Mouse (Mus musculus) cerebellum, adult 2 months (tissue): ENCODE measurements around the gene Cog6.

Source experiments
- CTCF ChIP-seq: fragments of 200-500 bp; IDR thresholded peaks from 2 replicates; pipeline ENCODE4 v1.5.1; 2011; ENCODE audit warnings: low read depth, mild to moderate bottlenecking, control low read depth, low read length, moderate library complexity, borderline replicate concordance; ENCODE audit not compliant: insufficient read depth
- POLR2A ChIP-seq: fragments of 200-500 bp; IDR thresholded peaks from 2 replicates; pipeline ENCODE4 v1.6.1; 2011; ENCODE audit warnings: low read length, control low read depth, borderline replicate concordance; ENCODE audit not compliant: insufficient read depth

- TF ChIP-seq POLR2A: no peak
- peak; percentile 79 for TF ChIP-seq CTCF
Measured at GRCm38 (mm10) chr3:53029046-53029445, 12.0 kb upstream of the Cog6 start.
